Mouse (Mus musculus) forebrain, embryonic 14.5 days (tissue): ENCODE measurements around the gene Myom1. TPM values are rescaled to one million over a fixed set of nuclear protein-coding genes. Genes with fewer than 3 reads are reported as not detected.

Experiments used
- polyA plus RNA-seq: library from polyadenylated mRNA; unstranded; fragments of >200 nt; fragmentation: Nextera tagmentation; extraction: Ambion mirVana; gene quantifications from 2 replicates; pipeline ENCODE4 v1.2.1, GENCODE M21; 2014

Gene Myom1
- polyA plus RNA-seq, 1 experiment from 2014 or later: 1.0 TPM

Other genes starting within 250 kb of the Myom1 start
- gene Tgif1, start 149.1 kb upstream of the Myom1 start, polyA plus RNA-seq: 12.9 and 13.6 TPM in 2 replicates
- gene Myl12a, start 245 bp downstream of the Myom1 start, polyA plus RNA-seq: 143 and 158 TPM in 2 replicates
- gene Lpin2, start 179.9 kb downstream of the Myom1 start, polyA plus RNA-seq: 29.8 and 36.7 TPM in 2 replicates